Mouse (Mus musculus) testis, adult 2 months (tissue): Measurements from ENCODE around the gene Pld6.

ENCODE experiments used
- CTCF ChIP-seq: fragments of 200-500 bp; IDR thresholded peaks from 2 replicates; pipeline ENCODE4 v1.5.1; 2012; ENCODE audit warnings: low read depth, mild to moderate bottlenecking, inconsistent platforms, low read length, moderate library complexity; ENCODE audit not compliant: control insufficient read depth, insufficient read depth, insufficient replicate concordance
- POLR2A ChIP-seq: fragments of 200-500 bp; IDR thresholded peaks from 2 replicates; pipeline ENCODE4 v1.6.1; 2012; ENCODE audit warnings: low read depth, mild to moderate bottlenecking, inconsistent platforms, low read length, moderate library complexity; ENCODE audit not compliant: control insufficient read depth

- TF ChIP-seq CTCF (no peak), POLR2A (no peak)
Measured at GRCm38 (mm10) chr11:59808170-59808960, 20.9 kb upstream of the Pld6 start.
